Mouse (Mus musculus): ENCODE measurements around the gene Hdhd5. TPM values are rescaled to one million over a fixed set of nuclear protein-coding genes. Genes with fewer than 3 reads are reported as not detected.

Hdhd5 gene
- polyA plus RNA-seq, 1 experiment from 2014 or later = 26.6 TPM

DNA sequence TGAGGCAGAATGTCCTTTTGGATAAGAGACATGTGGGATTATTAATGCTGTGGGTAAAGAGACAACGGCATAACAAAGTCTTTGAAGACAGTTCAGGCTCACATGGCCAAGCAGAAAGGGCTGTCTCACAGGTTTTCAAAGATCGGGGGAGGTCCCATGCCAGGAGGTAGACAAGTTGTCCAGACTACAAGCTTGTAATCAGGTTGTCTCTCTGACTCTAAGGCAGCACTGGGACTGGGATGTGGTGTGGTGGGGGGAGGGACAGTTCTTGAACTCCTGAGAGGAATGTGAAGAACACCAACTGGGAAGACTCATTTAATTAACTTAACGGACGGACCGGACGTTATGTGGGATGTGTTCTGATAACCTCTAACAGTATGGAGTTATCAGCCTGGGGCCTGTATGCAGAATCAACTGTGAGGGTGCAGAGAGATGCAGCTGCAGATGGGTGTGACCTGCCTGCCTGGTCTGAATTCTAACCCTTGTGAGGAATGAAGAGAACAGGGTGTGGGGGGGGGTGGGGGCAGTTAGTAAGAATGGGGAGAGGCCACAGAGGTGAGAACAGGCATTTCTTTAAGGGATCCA is 25.0 kb upstream of the Hdhd5 start:
- DNase-seq (ENCODE audit: low read depth, low spot score) (no peak), ATAC-seq (no peak)
- no peak for TF ChIP-seq CTCF (IDR thresholded peaks at IDR 0.05)
- peaks cover 23% of the 10 kb centered on the region for H3K27me3 ChIP-seq
- in situ Hi-C loops (cut with MboI; ENCODE audit: low pct_unique_long_range_greater_than_20kb) = no loop called here
- POLR2A ChIA-PET = interaction anchor here (0.6 kb wide), 1 partner anchor 20 kb away, joined by 3 read pairs; no protein-coding TSS in a partner anchor
- CTCF ChIA-PET = no interaction called here

DNA sequence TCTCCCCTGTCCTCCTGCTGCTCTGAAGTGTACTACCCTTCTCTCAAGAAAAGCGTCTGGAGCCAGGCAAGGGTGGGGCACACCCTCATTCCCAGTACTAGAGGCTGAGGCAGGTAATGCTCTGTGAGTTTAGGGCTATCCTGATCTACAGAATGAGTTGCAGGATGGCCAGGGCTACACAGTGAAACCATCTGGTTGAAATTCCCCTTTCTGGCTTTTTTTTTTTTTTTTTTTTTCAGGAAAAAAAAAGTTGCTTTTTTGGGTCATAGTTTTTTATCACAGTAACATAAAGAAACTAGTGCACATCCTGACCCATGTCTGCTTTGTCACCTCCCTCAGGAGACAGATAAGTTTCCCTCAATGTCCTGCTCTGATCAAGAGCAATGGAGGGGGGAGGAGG is 24.0 kb upstream of the Hdhd5 start:
- in situ Hi-C loops (cut with MboI; ENCODE audit: low pct_unique_long_range_greater_than_20kb) = no loop called here
- no peak for TF ChIP-seq CTCF (IDR thresholded peaks at IDR 0.05)
- DNase-seq (ENCODE audit: low read depth, low spot score) (no peak), ATAC-seq (no peak)
- POLR2A ChIA-PET = no interaction called here
- CTCF ChIA-PET = no interaction called here
- peaks cover 26% of the 10 kb centered on the region for H3K27me3 ChIP-seq

DNA sequence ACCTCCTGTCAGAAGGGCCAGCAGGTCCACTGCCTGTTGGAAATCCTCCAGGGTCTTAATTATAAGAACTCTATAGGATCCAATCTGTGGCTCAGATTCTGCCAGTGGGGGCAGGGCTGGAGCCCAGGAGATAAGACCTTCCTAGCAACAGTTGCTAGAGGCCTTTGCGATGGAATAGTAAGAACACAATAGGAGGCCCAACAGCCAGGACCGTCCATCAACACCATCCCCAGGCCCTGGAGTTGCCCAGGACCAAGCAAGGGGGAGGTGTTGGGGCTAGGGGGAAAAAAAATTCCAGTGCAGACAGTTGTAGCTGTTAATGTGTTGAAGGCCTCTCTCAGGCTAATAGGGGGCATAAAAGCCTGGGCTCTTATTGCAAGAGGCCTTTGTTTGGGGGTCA is 19.1 kb upstream of the Hdhd5 start:
- ATAC-seq (no peak), DNase-seq (ENCODE audit: low read depth, low spot score) (no peak)
- TF ChIP-seq CTCF (IDR thresholded peaks at IDR 0.05) = no peak
- ChIA-PET CTCF (no interaction called here), POLR2A (interaction anchor here (1.0 kb wide), 1 partner anchor 188 kb away, joined by 5 read pairs; no protein-coding TSS in a partner anchor)
- in situ Hi-C loops (cut with MboI; ENCODE audit: low pct_unique_long_range_greater_than_20kb) = no loop called here
- peaks cover 27% of the 10 kb centered on the region for H3K27me3 ChIP-seq

DNA sequence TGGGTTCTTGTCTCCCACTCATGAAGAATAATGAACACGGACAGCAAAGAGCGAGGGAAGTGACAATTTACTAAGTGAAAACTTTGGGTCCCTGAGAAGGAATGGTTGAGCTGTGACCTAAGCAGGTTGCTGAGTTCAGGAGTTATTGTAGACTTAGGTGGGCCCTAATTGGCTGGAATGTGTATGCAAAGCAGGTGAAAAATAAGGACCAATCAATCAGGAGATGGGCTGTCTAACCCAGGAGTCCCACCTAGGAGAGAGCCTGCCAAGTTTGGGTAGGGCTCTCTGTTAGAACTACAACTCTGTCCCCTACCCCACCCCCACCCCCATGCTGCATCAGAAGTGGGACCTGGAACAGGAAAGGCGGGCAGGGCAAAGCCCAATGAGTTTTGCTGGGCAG is 17.5 kb upstream of the Hdhd5 start:
- no peak for ATAC-seq
- POLR2A ChIA-PET = no interaction called here
- DNase-seq (ENCODE audit: low read depth, low spot score) = no peak
- CTCF ChIA-PET = no interaction called here
- peaks cover 23% of the 10 kb centered on the region for H3K27me3 ChIP-seq
- TF ChIP-seq CTCF (IDR thresholded peaks at IDR 0.05) = no peak
- in situ Hi-C loops (cut with MboI; ENCODE audit: low pct_unique_long_range_greater_than_20kb) = no loop called here

DNA sequence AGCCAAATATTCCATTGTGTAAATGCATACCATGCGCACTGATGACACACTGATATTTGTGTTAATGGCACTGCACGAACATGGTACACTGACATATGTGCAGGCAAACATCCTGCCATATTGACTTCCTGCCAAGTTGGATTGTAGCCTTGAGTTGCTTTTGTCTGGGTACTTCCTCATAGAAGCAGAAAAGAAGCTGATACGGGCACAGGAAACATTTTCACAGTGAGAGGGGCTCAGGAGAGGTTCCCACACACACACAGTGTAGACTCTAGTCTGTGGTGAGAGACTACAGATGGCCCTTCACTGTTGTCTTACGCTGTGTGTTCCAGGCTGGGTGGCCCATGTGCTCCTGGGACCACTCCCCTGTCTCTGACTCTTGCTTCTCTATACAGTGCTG is 15.9 kb upstream of the Hdhd5 start:
- H3K27me3 ChIP-seq = peaks cover 13% of the 10 kb centered on the region
- no peak for ATAC-seq
- in situ Hi-C loops (cut with MboI; ENCODE audit: low pct_unique_long_range_greater_than_20kb) = no loop called here
- ChIA-PET POLR2A (no interaction called here), CTCF (no interaction called here)
- TF ChIP-seq CTCF (IDR thresholded peaks at IDR 0.05) = no peak
- DNase-seq (ENCODE audit: low read depth, low spot score) = no peak

DNA sequence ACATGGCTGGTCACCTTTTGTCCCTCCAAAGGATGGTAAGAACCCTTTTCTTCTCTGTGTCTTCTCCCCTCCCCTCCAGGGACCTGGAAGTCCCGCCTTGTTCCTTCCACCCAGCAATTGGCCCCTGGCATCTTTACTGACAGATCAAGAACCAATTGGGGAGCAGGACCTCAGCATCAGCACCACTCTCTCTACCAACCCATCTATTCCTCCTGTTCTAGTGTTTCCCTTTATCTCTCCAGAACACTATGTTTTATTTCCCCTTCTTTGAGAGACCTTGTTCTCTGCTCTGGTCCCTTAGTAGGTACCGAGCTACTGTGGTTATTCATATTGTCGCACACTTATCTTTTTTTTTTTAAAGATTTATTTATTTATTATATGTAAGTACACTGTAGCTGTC is 15.2 kb upstream of the Hdhd5 start:
- in situ Hi-C loops (cut with MboI; ENCODE audit: low pct_unique_long_range_greater_than_20kb) = no loop called here
- DNase-seq (ENCODE audit: low read depth, low spot score) = no peak
- peaks cover 12% of the 10 kb centered on the region for H3K27me3 ChIP-seq
- ChIA-PET POLR2A (no interaction called here), CTCF (no interaction called here)
- no peak for ATAC-seq
- TF ChIP-seq CTCF (IDR thresholded peaks at IDR 0.05) = no peak

DNA sequence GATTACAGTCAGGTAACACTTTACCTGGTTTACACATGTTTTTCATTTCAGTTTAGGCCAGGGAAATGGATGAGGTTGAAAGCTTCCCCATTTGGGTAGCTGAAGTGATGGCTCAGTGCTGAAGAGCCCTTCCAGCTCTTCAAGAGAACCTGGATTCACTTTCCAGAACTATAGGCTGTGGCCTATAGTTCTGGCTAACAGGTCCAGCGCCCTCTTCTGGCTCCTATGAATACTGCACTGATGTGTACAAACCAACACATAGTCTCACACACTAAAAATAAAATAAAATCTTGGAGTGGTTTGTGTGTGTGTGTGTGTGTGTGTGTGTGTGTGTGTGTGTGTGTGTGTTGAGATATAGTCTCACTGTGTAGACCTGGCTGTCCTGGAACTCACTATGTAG is 10.9 kb upstream of the Hdhd5 start:
- in situ Hi-C loops (cut with MboI; ENCODE audit: low pct_unique_long_range_greater_than_20kb) = no loop called here
- DNase-seq (ENCODE audit: low read depth, low spot score) (no peak), ATAC-seq (no peak)
- POLR2A ChIA-PET = interaction anchor here (0.7 kb wide), 2 partner anchors 129 to 229 kb away, joined by 3 to 4 read pairs; no protein-coding TSS in a partner anchor
- TF ChIP-seq CTCF (IDR thresholded peaks at IDR 0.05) = peak; percentile 53
- H3K27me3 ChIP-seq = peaks cover 12% of the 10 kb centered on the region
- CTCF ChIA-PET = interaction anchor here (1.6 kb wide), 1 partner anchor 132 kb away, joined by 6 read pairs; no protein-coding TSS in a partner anchor

DNA sequence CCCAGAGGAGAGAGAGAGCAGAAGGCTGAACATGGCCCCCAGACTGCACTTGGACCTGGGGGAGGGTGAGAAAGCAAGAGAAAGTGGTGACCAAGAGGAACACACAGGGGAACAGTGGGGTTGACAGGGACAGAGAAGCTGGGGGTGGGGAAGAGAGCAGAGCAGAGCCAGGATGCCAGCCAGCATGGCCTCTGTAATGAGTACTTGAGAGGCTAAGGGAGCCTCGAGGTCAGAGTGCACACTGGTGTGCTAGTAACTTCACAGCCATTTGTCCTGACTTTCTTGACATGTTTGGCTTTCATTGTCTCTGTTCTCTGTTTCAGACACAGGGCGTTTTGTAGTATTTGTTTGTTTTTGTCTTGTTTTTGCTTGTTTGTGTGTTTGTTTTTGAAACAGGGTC is 10.3 kb upstream of the Hdhd5 start:
- TF ChIP-seq CTCF (IDR thresholded peaks at IDR 0.05) = no peak
- ATAC-seq = no peak
- POLR2A ChIA-PET = no interaction called here
- in situ Hi-C loops (cut with MboI; ENCODE audit: low pct_unique_long_range_greater_than_20kb) = no loop called here
- CTCF ChIA-PET = interaction anchor here (1.6 kb wide), 1 partner anchor 133 kb away, joined by 6 read pairs; no protein-coding TSS in a partner anchor
- H3K27me3 ChIP-seq = peaks cover 7% of the 10 kb centered on the region
- DNase-seq (ENCODE audit: low read depth, low spot score) = no peak

DNA sequence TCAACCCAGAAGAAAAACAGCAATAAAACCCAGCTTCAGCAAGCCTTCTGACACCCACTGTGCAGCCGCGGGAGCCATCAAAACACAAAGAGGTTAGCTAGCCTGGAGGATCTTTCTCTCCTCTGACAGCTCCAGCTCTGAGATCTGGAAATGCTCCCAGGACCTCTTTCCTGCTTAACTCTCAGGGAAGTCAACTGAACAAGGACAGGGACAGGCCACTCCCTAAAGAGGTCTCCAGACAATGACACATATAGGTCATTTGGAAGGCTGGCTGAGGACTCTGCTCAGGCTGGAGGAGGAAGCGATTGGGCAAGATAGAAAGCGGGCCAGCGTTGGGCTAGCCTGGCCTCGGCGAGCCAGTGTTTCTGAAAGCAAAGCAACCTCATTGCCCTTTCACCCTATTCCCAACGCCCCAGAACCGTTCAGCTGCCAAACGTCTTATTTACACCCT is 8.7 kb upstream of the Hdhd5 start:
- in situ Hi-C loops (cut with MboI; ENCODE audit: low pct_unique_long_range_greater_than_20kb) = loop anchor here (5.0 kb wide), 2 partner anchors 132 to 197 kb away; no protein-coding TSS in a partner anchor
- ATAC-seq (no peak), DNase-seq (ENCODE audit: low read depth, low spot score) (no peak)
- H3K27me3 ChIP-seq = peaks cover 11% of the 10 kb centered on the region
- TF ChIP-seq CTCF (IDR thresholded peaks at IDR 0.05) = no peak
- ChIA-PET POLR2A (no interaction called here), CTCF (interaction anchor here (0.8 to 1.7 kb wide), 4 partner anchors 44 to 240 kb away, joined by 3 to 9 read pairs (median 4); no protein-coding TSS in a partner anchor)

DNA sequence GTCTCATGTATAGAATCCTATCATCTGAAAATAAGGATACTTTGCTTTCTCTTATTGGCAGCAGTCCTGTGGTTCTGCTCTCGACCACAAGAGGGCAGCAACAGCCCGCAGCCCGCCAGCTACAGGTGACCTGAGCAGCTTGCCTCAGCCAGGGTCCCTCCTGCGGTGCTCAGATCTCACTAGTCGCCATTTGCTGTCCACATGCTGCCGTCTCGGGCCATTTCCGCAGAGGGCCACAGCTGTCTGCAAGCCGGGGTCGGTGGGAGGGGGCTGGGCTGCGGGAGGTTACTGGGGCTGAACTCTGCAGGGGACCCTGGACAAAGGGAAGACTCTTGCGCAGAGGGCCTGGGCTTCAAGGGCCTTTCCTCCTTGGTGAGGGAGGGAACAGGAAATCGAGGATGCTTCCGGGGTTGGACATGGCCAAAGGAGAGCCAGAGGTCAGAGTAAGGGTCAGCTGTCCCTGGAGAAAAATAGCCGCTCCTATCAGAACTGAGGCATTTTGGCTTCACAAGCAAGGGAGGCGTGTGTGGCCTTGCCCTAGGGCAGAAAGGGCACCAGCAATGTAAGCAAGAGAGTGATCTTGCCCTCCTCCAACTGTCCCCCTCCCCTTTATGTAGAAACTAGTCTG is 8.1 kb upstream of the Hdhd5 start:
- peaks cover 17% of the 10 kb centered on the region for H3K27me3 ChIP-seq
- DNase-seq (ENCODE audit: low read depth, low spot score) = no peak
- POLR2A ChIA-PET = no interaction called here
- in situ Hi-C loops (cut with MboI; ENCODE audit: low pct_unique_long_range_greater_than_20kb) = loop anchor here (5.0 kb wide), 2 partner anchors 133 to 198 kb away; no protein-coding TSS in a partner anchor
- CTCF ChIA-PET = interaction anchor here (0.8 to 1.7 kb wide), 3 partner anchors 43 to 136 kb away, joined by 3 to 9 read pairs (median 5); no protein-coding TSS in a partner anchor
- TF ChIP-seq CTCF (IDR thresholded peaks at IDR 0.05) = peak; percentile 99
- ATAC-seq = peak; percentile 89

DNA sequence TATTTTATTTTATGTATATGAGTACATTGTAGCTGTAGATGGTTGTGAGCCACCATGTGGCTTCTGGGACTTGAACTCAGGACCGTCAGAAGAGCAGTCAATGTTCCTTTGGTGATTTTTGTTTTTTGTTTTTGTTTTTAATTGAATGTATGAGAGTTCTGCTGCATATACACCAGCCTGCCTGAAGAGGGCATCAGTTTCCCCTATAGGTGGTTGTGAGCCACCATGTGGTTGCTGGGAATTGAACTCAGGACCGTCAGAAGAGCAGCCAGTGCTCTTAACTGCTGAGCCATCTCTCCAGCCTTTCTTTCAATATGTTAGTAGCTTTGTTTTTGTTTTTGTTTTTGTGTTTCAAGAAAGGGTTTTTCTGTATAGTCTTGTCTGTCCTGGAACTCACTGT is 5.2 kb upstream of the Hdhd5 start:
- CTCF ChIA-PET = interaction anchor here (1.2 to 1.5 kb wide), 2 partner anchors 18 to 54 kb away, joined by 3 to 4 read pairs; no protein-coding TSS in a partner anchor
- ATAC-seq (no peak), DNase-seq (ENCODE audit: low read depth, low spot score) (no peak)
- in situ Hi-C loops (cut with MboI; ENCODE audit: low pct_unique_long_range_greater_than_20kb) = loop anchor here (5.0 kb wide), 2 partner anchors 136 to 201 kb away; no protein-coding TSS in a partner anchor
- no peak for TF ChIP-seq CTCF (IDR thresholded peaks at IDR 0.05)
- peaks cover 26% of the 10 kb centered on the region for H3K27me3 ChIP-seq
- POLR2A ChIA-PET = no interaction called here

Measured in Patski (cell line).